Mouse (Mus musculus) ES-Bruce4 (cell line): Measurements from ENCODE around the gene H2-Q6. TPM values are rescaled to one million over a fixed set of nuclear protein-coding genes. Genes with fewer than 3 reads are reported as not detected.
A peak's percentile ranks its signal among the peaks of the same experiment; 100 is the strongest.

ENCODE experiments used
- H3K27ac ChIP-seq: 2 replicates; pipeline ENCODE4 v1.5.1; 2012; ENCODE audit warnings: low read length, inconsistent platforms; ENCODE audit not compliant: insufficient read depth
- H3K27me3 ChIP-seq: 2 replicates; pipeline ENCODE4 v1.6.1; 2012; ENCODE audit warnings: mild to moderate bottlenecking, low read length, inconsistent platforms; ENCODE audit not compliant: control insufficient read depth, poor library complexity, insufficient read depth, severe bottlenecking
- H3K36me3 ChIP-seq: 2 replicates; pipeline ENCODE4 v1.6.1; 2012; ENCODE audit warnings: inconsistent platforms, mild to moderate bottlenecking, low read length, moderate library complexity; ENCODE audit not compliant: control insufficient read depth, poor library complexity, insufficient read depth, severe bottlenecking
- H3K4me1 ChIP-seq: one replicate; pipeline ENCODE4 v1.8.1; 2011; ENCODE audit warnings: low read length; ENCODE audit not compliant: control insufficient read depth, insufficient read depth
- H3K4me3 ChIP-seq: 2 replicates; pipeline ENCODE4 v1.5.1; 2011; ENCODE audit warnings: low read depth, mild to moderate bottlenecking, low read length
- H3K9ac ChIP-seq: 2 replicates; pipeline ENCODE4 v1.6.1; 2012; ENCODE audit warnings: low read depth, mild to moderate bottlenecking, inconsistent platforms; ENCODE audit not compliant: poor library complexity, severe bottlenecking
- H3K9me3 ChIP-seq: replicated peaks from 2 replicates; pipeline ENCODE4 v1.6.1; 2012; ENCODE audit warnings: mild to moderate bottlenecking, low read length, inconsistent platforms; ENCODE audit not compliant: control insufficient read depth, poor library complexity, insufficient read depth, severe bottlenecking
- CTCF ChIP-seq: IDR thresholded peaks from one replicate; pipeline ENCODE4 v1.8.1; 2011; ENCODE audit warnings: low read depth, low read length
- EP300 ChIP-seq: IDR thresholded peaks from 2 replicates; pipeline ENCODE4 v1.6.1; 2011; ENCODE audit warnings: low read depth, low read length; ENCODE audit not compliant: insufficient read depth
- POLR2A ChIP-seq: IDR thresholded peaks from one replicate; pipeline ENCODE4 v1.8.1; 2011; ENCODE audit warnings: low read length; ENCODE audit not compliant: insufficient read depth
- polyA plus RNA-seq: library from polyadenylated mRNA; stranded (reverse); fragments of >200 nt; gene quantifications from 2 replicates; pipeline ENCODE4 v1.2.4, GENCODE M21; 2011; ENCODE audit warnings: low read depth; ENCODE audit not compliant: missing spikeins, insufficient read depth, insufficient read length

H2-Q6 gene
- polyA plus RNA-seq, 1 experiment: 2.1 TPM

DNA sequence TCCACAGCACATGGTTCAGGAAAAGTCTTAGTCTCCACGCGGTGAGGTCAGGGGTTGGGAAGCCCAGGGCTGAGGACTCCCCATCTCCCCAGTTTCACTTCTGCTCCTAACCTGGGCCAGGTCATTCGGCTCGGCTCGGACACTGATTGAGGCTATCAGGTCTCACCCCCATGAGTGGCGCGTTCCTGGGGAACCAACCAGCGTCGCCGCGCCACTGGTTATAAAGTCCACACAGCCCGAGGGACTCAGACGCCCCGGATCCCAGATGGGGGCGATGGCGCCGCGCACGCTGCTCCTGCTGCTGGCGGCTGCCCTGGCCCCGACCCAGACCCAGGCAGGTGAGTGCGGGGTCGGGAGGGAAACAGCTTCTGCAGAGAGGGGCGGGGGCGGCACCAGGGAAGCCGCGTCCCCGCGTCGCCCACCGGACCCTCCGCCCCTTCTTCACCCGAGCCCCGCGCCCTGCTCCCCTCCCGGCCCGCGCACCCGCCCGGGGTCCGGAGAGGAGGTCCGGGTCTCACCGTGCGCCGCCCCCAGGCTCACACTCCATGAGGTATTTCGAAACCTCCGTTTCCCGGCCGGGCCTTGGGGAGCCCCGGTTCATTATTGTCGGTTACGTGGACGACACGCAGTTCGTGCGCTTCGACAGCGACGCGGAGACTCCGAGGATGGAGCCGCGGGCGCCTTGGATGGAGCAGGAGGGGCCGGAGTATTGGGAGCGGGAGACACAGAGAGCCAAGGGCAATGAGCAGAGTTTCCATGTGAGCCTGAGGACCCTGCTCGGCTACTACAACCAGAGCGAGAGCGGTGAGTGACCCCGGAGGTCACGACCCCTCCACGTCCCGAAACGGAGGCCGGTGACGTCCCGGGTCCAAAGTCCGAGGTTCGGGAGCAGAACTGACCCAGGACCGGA, 45.4 kb downstream of the H2-Q6 start, which contains the start of gene H2-Q10:
Gene H2-Q10, plus strand, starts transcription at position 248 of the 910 bp plus-strand sequence.
- H3K9ac ChIP-seq: peak within 1 kb of the TSS; percentile 75
- no peaks in the 10 kb centered on the region for H3K4me1 ChIP-seq
- peaks cover 14% of the 10 kb centered on the region for H3K27me3 ChIP-seq

More for the DNA sequence above, 45.4 kb downstream of the H2-Q6 start, which contains the start of gene H2-Q10:
- Histone ChIP-seq H3K27ac (no peak within 1 kb of the TSS), H3K36me3 (no peaks in the 10 kb centered on the region), H3K9me3 (no peaks in the 10 kb centered on the region), H3K4me3 (peak within 1 kb of the TSS; percentile 69)
- TF ChIP-seq CTCF (no peak), EP300 (no peak), POLR2A (no peak)

Other genes with a start within 250 kb of the H2-Q6 start
- 2.1 TPM in 1 of 2 replicates, not detected in the other for gene Aif1, start 248.8 kb upstream of the H2-Q6 start, polyA plus RNA-seq
- gene Lst1, start 236.4 kb upstream of the H2-Q6 start, polyA plus RNA-seq: 2.3 and 2.5 TPM in 2 replicates
- 10.7 and 14.2 TPM in 2 replicates for gene Ltb, start 230.4 kb upstream of the H2-Q6 start, polyA plus RNA-seq
- gene Tnf, start 222.8 kb upstream of the H2-Q6 start, polyA plus RNA-seq: not detected in 2 replicates
- gene Lta, start 219.5 kb upstream of the H2-Q6 start, polyA plus RNA-seq: 0.64 TPM in 1 of 2 replicates, not detected in the other
- not detected in 2 replicates for gene Gm16181, start 204.0 kb upstream of the H2-Q6 start, polyA plus RNA-seq
- 2.3 and 4.2 TPM in 2 replicates for gene Atp6v1g2, start 191.2 kb upstream of the H2-Q6 start, polyA plus RNA-seq
- gene Nfkbil1, start 189.1 kb upstream of the H2-Q6 start, polyA plus RNA-seq: 7.9 and 12.5 TPM in 2 replicates
- 245 and 258 TPM in 2 replicates for gene Ddx39b, start 183.1 kb upstream of the H2-Q6 start, polyA plus RNA-seq
- 19.8 and 23.1 TPM in 2 replicates for gene H2-D1, start 162.1 kb upstream of the H2-Q6 start, polyA plus RNA-seq
- gene H2-Q1, start 104.4 kb upstream of the H2-Q6 start, polyA plus RNA-seq: not detected in 2 replicates
- 5.6 and 5.8 TPM in 2 replicates for gene H2-Q2, start 82.6 kb upstream of the H2-Q6 start, polyA plus RNA-seq
- gene H2-Q4, start 45.2 kb upstream of the H2-Q6 start, polyA plus RNA-seq: 10.0 and 11.6 TPM in 2 replicates
- gene H2-Q7, start 14.3 kb downstream of the H2-Q6 start, polyA plus RNA-seq: 4.9 and 5.0 TPM in 2 replicates
- 0.68 and 2.0 TPM in 2 replicates for gene H2-Q10, start 45.2 kb downstream of the H2-Q6 start, polyA plus RNA-seq
- gene Pou5f1, start 81.2 kb downstream of the H2-Q6 start, polyA plus RNA-seq: 397 and 429 TPM in 2 replicates
- gene Tcf19, start 92.0 kb downstream of the H2-Q6 start, polyA plus RNA-seq: 4.0 and 5.2 TPM in 2 replicates
- 13.4 and 15.3 TPM in 2 replicates for gene Cchcr1, start 92.2 kb downstream of the H2-Q6 start, polyA plus RNA-seq
- 4.6 and 7.0 TPM in 2 replicates for gene Psors1c2, start 108.4 kb downstream of the H2-Q6 start, polyA plus RNA-seq
- 0.33 TPM in 1 of 2 replicates, not detected in the other for gene Cdsn, start 127.3 kb downstream of the H2-Q6 start, polyA plus RNA-seq
- 0.46 TPM in 1 of 2 replicates, not detected in the other for gene 2300002M23Rik, start 142.6 kb downstream of the H2-Q6 start, polyA plus RNA-seq
- not detected in 2 replicates for gene Sfta2, start 176.7 kb downstream of the H2-Q6 start, polyA plus RNA-seq
- gene Gm9573, start 201.8 kb downstream of the H2-Q6 start, polyA plus RNA-seq: not detected in 2 replicates
- 1.3 and 2.5 TPM in 2 replicates for gene Mucl3, start 218.8 kb downstream of the H2-Q6 start, polyA plus RNA-seq
- 35.2 and 41.1 TPM in 2 replicates for gene Vars2, start 242.7 kb downstream of the H2-Q6 start, polyA plus RNA-seq
- gene Gtf2h4, start 248.9 kb downstream of the H2-Q6 start, polyA plus RNA-seq: 80.7 and 105 TPM in 2 replicates